Mouse (Mus musculus) kidney, embryonic 16.5 days (tissue): ENCODE measurements at regions not wholly inside any gene's neighbourhood (a gene's known extent, or its start where the extent isn't known, plus 50 kb on each side); places are given as distances from the start of the nearest gene placed in this dataset.

Experiments
- ATAC-seq: fragments of 200-750 bp; cut with Nextera tagmentation; 2 replicates; pipeline ENCODE4 v1.8.0; 2017; ENCODE audit warnings: moderate TSS enrichment; ENCODE audit not compliant: low FRiP score, low TSS enrichment
- H3K27ac ChIP-seq: fragments of 300-500 bp; sonication (generic); 2 replicates; pipeline ENCODE4 v1.5.1; 2014; ENCODE audit warnings: low read length
- H3K27me3 ChIP-seq: fragments of 300-500 bp; sonication (generic); 2 replicates; pipeline ENCODE4 v1.6.1; 2014; ENCODE audit warnings: low read length, control low read depth, mixed read lengths; ENCODE audit not compliant: insufficient read depth
- H3K36me3 ChIP-seq: fragments of 300-500 bp; sonication (generic); 2 replicates; pipeline ENCODE4 v1.6.1; 2014; ENCODE audit warnings: low read length, control low read depth, mixed read lengths; ENCODE audit not compliant: insufficient read depth
- H3K4me1 ChIP-seq: fragments of 300-500 bp; sonication (generic); 2 replicates; pipeline ENCODE4 v1.6.1; 2014; ENCODE audit warnings: low read length, control low read depth, mixed read lengths; ENCODE audit not compliant: insufficient read depth
- H3K4me2 ChIP-seq: fragments of 300-500 bp; sonication (generic); replicated peaks from 2 replicates; pipeline ENCODE4 v1.6.1; 2014; ENCODE audit warnings: low read depth, low read length
- H3K4me3 ChIP-seq: fragments of 300-500 bp; sonication (generic); 2 replicates; pipeline ENCODE4 v1.5.1; 2014; ENCODE audit warnings: mild to moderate bottlenecking, low read length
- H3K9ac ChIP-seq: fragments of 300-500 bp; sonication (generic); replicated peaks from 2 replicates; pipeline ENCODE4 v1.6.1; 2014; ENCODE audit warnings: low read length
- H3K9me3 ChIP-seq: fragments of 300-500 bp; sonication (generic); 2 replicates; pipeline ENCODE4 v1.6.1; 2016; ENCODE audit warnings: low read length, control low read depth
- WGBS: fragments of 180-500 bp; shearing (Covaris S2); extraction: QIAGEN DNeasy Blood & Tissue Kit; methylation state at CpG from one replicate; pipeline ENCODE4 v1.1.7; 2014; 5-methylcytosine and 5-hydroxymethylcytosine counted together

DNA sequence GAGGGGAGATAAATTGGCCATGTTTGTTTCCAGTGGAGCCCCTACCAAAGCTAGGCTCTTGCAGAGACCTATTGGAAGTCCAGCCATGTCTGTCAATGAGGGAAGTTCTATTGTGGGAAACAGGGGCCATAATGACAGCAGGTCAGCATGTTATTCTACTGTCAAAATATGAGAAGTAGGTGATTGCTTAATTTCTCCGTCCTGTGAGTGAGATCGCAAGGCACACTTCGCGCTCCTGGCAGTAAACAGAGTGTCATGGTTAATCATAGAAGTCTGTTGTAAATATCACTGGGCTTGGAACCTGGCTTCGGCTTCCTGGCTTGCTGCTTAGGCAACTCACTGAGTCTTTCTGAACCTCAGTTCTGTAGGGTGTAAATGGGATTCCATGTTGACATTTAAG is 72.5 kb upstream of the Ccdc122 start:
- no peak overlapping the region for H3K4me3 ChIP-seq

DNA sequence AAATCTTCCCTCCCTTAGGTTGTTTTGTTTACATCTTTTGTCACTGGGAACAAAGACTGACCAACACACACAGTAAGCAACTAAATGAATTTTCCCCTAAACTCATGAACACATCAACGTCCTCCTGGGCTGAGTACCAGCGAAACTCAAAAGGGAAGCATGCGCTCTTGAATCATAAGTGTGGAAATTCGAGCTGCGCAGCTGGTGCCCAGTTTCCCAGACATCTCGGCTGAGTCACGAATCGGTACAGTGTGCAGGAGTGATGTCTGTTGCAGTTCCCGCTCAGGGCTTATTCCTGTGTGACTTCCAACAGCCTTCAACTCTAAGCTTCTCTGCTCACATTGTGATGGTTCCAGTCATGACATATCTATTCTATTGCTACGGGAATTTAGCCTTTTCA is 77.7 kb upstream of the Ccdc122 start:
- Histone ChIP-seq H3K36me3 (no peaks in the 10 kb centered on the region), H3K4me2 (no peak overlapping the region), H3K9me3 (no peaks in the 10 kb centered on the region), H3K27me3 (no peaks in the 10 kb centered on the region), H3K9ac (no peak overlapping the region), H3K27ac (no peak overlapping the region), H3K4me3 (no peak overlapping the region), H3K4me1 (no peaks in the 10 kb centered on the region)
- 58% methylated on average over 10 of the region's 10 CpGs for WGBS
- ATAC-seq: no peak

More for the DNA sequence above, 72.5 kb upstream of the Ccdc122 start:
- H3K4me2 ChIP-seq: no peak overlapping the region
- no peak for ATAC-seq
- no peaks in the 10 kb centered on the region for H3K36me3 ChIP-seq
- WGBS: 92% methylated on average over 5 of the region's 5 CpGs
- no peak overlapping the region for H3K27ac ChIP-seq
- H3K9ac ChIP-seq: no peak overlapping the region
- no peaks in the 10 kb centered on the region for H3K27me3 ChIP-seq
- H3K9me3 ChIP-seq: no peaks in the 10 kb centered on the region
- H3K4me1 ChIP-seq: no peaks in the 10 kb centered on the region

DNA sequence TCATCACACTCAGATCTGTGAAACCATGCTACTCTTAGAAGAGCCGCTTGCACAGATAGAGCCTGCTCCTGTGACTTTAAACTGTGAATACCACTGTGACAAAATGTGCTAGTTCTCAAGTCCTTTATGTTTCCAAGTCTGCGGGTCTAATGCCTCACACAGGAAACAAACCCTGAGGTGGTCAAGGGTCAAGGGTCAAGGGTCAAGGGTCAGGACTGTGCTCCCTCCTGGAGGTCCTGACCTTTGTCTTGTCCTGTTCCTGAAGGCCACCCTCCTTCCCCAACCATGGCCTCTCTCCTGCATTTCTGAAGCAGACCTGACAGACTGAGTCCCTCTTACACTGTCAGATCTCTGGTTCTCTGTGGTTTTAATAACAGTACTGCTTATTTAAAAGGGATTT is 79.4 kb upstream of the Ccdc122 start:
- 60% methylated on average over 2 of the region's 2 CpGs for WGBS
- no peak overlapping the region for H3K9ac ChIP-seq
- no peak for ATAC-seq
- H3K27me3 ChIP-seq: no peaks in the 10 kb centered on the region
- no peak overlapping the region for H3K4me3 ChIP-seq
- no peaks in the 10 kb centered on the region for H3K9me3 ChIP-seq
- no peak overlapping the region for H3K27ac ChIP-seq
- H3K4me2 ChIP-seq: no peak overlapping the region
- no peaks in the 10 kb centered on the region for H3K36me3 ChIP-seq
- no peaks in the 10 kb centered on the region for H3K4me1 ChIP-seq

DNA sequence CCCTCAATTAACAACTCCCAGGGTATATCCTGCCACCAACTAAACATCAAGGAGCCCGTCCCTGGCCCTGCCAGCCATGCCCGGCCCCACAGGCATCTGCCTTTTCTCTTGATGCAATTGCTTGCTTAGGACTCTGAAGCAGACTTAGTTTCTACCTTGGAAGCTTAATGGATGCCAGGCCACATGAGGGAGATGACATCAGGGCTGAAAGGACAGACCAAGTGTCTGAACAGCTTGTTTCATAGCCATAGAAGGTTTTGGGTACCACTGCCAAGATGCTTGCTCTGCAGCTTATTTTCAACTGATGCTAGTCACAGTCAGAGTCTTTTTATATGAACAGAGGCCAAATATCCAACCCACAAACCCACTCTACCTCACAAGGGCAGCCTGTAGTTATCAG is 83.4 kb upstream of the Ccdc122 start:
- Histone ChIP-seq H3K4me1 (peaks cover 12% of the 10 kb centered on the region), H3K27me3 (no peaks in the 10 kb centered on the region), H3K4me2 (no peak overlapping the region), H3K27ac (no peak overlapping the region), H3K4me3 (no peak overlapping the region), H3K9ac (no peak overlapping the region), H3K36me3 (no peaks in the 10 kb centered on the region), H3K9me3 (no peaks in the 10 kb centered on the region)
- no peak for ATAC-seq
- 94% methylated on average over 2 of the region's 2 CpGs for WGBS

DNA sequence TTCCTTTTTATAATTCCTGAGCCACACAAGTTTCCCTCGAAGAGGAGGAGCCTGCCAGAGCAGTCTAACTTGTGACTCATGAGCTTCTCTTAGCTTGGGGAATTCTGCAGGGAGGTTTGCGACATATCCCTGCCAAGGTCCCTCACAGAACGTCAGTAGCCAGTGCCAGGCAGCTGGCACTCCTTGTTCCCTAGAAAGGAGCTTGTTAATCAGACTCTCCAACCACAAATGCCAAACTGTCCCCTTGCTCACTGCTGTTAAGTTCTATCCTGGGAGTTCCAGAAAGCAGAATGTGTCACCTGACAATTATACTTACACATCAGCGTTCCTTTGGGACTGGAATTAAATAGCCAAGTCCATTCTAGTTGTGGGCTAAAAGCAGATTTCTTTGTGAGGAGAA is 85.1 kb upstream of the Ccdc122 start:
- no peaks in the 10 kb centered on the region for H3K9me3 ChIP-seq
- WGBS: 67% methylated on average over 4 of the region's 4 CpGs
- ATAC-seq: no peak
- no peak overlapping the region for H3K4me3 ChIP-seq
- peaks cover 19% of the 10 kb centered on the region for H3K4me1 ChIP-seq
- H3K9ac ChIP-seq: no peak overlapping the region
- no peaks in the 10 kb centered on the region for H3K36me3 ChIP-seq
- H3K27me3 ChIP-seq: no peaks in the 10 kb centered on the region
- no peak overlapping the region for H3K4me2 ChIP-seq
- H3K27ac ChIP-seq: no peak overlapping the region

DNA sequence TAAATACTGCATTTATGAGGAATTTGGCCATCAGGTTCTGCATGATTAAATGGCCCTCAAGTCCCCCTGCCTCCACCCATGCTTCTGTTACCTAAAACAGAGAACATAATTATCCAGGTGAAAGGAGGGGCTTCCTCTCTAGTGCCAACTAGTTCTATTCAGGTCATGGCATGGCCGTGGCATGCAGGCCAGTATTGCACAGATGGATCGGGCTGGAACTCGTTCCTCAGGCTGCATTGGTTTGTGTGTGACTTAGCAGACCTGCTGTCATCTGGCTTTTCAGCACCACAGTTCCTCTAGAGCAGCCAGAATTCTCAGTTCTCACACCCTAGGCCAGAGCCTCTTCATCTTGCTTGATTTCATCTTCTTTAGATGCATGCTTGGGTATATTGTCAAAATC is 87.2 kb upstream of the Ccdc122 start:
- no peaks in the 10 kb centered on the region for H3K27me3 ChIP-seq
- no peak overlapping the region for H3K9ac ChIP-seq
- 59% methylated on average over 3 of the region's 3 CpGs for WGBS
- H3K4me2 ChIP-seq: no peak overlapping the region
- no peak overlapping the region for H3K4me3 ChIP-seq
- no peaks in the 10 kb centered on the region for H3K36me3 ChIP-seq
- H3K4me1 ChIP-seq: peaks cover 24% of the 10 kb centered on the region
- no peaks in the 10 kb centered on the region for H3K9me3 ChIP-seq
- H3K27ac ChIP-seq: peak overlapping the region; percentile 54; the same call in 1 of the 2 replicates
- ATAC-seq: peak; percentile 23; the same call in 1 of the 2 replicates

DNA sequence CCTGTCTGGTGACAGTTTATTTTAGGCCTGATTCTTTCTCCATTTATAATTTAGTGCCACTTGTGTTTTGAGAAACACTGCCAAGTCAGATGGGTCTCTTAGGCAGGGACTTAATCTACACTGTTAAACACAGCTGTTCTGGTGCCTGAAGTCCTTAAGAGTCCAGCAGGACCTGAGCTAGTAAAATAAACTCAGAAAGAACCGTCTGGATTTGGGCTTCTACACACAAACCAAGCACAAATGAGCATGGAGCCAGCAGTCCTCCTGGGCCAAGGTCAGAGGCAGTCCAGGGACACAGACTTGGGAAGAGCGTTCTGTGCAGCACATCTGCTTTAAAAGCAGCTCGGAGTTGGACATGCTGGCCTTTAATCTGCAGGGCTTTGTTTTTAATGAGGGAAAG is 87.6 kb upstream of the Ccdc122 start:
- Histone ChIP-seq H3K27me3 (no peaks in the 10 kb centered on the region), H3K36me3 (no peaks in the 10 kb centered on the region), H3K9me3 (no peaks in the 10 kb centered on the region), H3K27ac (peak overlapping the region; percentile 54), H3K4me3 (no peak overlapping the region), H3K9ac (0 out of 2 replicates have a peak overlapping the region, but pooled peaks have one; percentile 5), H3K4me1 (peaks cover 24% of the 10 kb centered on the region), H3K4me2 (no peak overlapping the region)
- 34% methylated on average over 3 of the region's 3 CpGs for WGBS
- ATAC-seq: no peak

DNA sequence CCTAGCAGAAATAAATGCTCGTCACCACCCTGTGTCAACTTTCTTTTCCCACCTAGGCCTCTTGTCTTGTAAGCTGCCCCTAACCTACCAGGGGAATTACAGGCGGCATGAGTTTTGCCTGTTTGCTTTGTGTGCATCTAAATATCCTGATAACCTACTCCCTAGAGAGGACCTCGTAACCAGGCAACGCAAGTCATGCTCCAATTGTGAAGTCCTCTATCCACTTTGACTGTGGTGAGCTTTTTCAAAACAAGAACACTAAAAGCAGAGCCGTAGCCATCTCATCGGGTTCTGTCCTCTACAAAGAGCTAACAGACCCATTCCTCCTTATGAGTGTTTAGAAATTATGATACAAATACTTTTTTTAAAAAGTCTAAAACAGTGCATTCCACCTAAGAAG is 88.1 kb upstream of the Ccdc122 start:
- no peaks in the 10 kb centered on the region for H3K36me3 ChIP-seq
- no peaks in the 10 kb centered on the region for H3K9me3 ChIP-seq
- no peak for ATAC-seq
- H3K4me1 ChIP-seq: peaks cover 24% of the 10 kb centered on the region
- WGBS: 61% methylated on average over 6 of the region's 6 CpGs
- H3K9ac ChIP-seq: no peak overlapping the region
- H3K4me3 ChIP-seq: no peak overlapping the region
- H3K27ac ChIP-seq: no peak overlapping the region
- H3K27me3 ChIP-seq: no peaks in the 10 kb centered on the region
- H3K4me2 ChIP-seq: no peak overlapping the region

DNA sequence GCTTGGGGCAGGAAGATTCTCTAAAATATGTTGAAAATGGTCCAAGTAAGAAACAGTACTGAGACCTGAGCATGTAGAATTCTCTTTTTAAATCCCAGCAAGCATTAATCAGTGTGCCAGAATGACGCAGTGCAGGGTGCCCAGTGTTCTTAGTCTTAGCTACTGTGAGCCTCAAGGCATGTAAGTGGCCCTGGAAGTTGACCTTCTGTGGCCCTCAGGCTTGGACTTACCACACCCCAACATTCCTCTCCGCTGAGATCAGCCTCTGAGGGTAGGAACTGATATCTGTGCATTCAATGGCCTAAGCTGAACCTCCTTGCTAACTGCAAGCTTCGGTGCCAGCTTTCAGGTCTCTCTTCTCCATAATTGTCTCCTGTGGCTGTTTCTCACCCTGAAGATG is 89.4 kb upstream of the Ccdc122 start:
- no peak for ATAC-seq
- H3K9me3 ChIP-seq: no peaks in the 10 kb centered on the region
- no peak overlapping the region for H3K27ac ChIP-seq
- no peak overlapping the region for H3K4me2 ChIP-seq
- no peaks in the 10 kb centered on the region for H3K27me3 ChIP-seq
- WGBS: 55% methylated on average over 3 of the region's 3 CpGs
- no peak overlapping the region for H3K9ac ChIP-seq
- H3K4me3 ChIP-seq: no peak overlapping the region
- peaks cover 24% of the 10 kb centered on the region for H3K4me1 ChIP-seq
- no peaks in the 10 kb centered on the region for H3K36me3 ChIP-seq

DNA sequence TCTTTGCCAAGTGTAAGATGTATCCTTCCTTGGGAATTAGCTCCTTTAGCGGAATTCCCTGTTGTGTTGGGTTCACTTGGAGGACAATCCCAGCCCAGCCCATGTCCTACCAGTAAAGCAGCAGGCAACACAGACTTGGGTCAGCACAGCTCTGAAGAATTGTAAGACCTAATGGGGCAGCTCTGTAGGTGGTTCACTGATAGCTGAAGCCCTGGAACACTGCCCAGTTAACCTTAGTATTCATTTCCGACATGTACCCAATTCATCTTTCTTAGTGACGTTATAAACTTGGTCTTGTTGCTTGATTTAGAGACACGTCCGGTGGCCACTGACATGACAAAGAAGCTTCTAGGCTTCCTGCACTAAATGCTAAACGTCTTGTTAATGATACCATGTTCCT is 90.9 kb upstream of the Ccdc122 start:
- H3K27me3 ChIP-seq: no peaks in the 10 kb centered on the region
- H3K9me3 ChIP-seq: no peaks in the 10 kb centered on the region
- WGBS: 43% methylated on average over 6 of the region's 6 CpGs
- peak; percentile 85 for ATAC-seq
- peaks cover 24% of the 10 kb centered on the region for H3K4me1 ChIP-seq
- no peak overlapping the region for H3K9ac ChIP-seq
- H3K4me2 ChIP-seq: no peak overlapping the region
- H3K4me3 ChIP-seq: no peak overlapping the region
- H3K36me3 ChIP-seq: no peaks in the 10 kb centered on the region
- H3K27ac ChIP-seq: peak overlapping the region; percentile 65; the same call in 1 of the 2 replicates
